Mouse (Mus musculus) forebrain, embryonic 15.5 days (tissue): ENCODE measurements around the gene Zfp39. TPM values are rescaled to one million over a fixed set of nuclear protein-coding genes. Genes with fewer than 3 reads are reported as not detected.

Experiments used
- ATAC-seq: fragments of 200-750 bp; cut with Nextera tagmentation; replicated peaks from 2 replicates; pipeline ENCODE4 v1.8.0; 2017; ENCODE audit warnings: mild to moderate bottlenecking, moderate TSS enrichment, moderate library complexity
- H3K27ac ChIP-seq: fragments of 300-500 bp; sonication (generic); replicated peaks from 2 replicates; pipeline ENCODE4 v1.5.1; 2015; ENCODE audit warnings: mild to moderate bottlenecking, inconsistent platforms
- H3K27me3 ChIP-seq: fragments of 300-500 bp; sonication (generic); 2 replicates; pipeline ENCODE4 v1.6.1; 2015; ENCODE audit warnings: inconsistent platforms
- H3K36me3 ChIP-seq: fragments of 300-500 bp; sonication (generic); 2 replicates; pipeline ENCODE4 v1.6.1; 2015; ENCODE audit warnings: mild to moderate bottlenecking, inconsistent platforms
- H3K4me1 ChIP-seq: fragments of 300-500 bp; sonication (generic); 2 replicates; pipeline ENCODE4 v1.6.1; 2015; ENCODE audit warnings: inconsistent platforms
- H3K4me2 ChIP-seq: fragments of 300-500 bp; sonication (generic); replicated peaks from 2 replicates; pipeline ENCODE4 v1.6.1; 2015; ENCODE audit warnings: mild to moderate bottlenecking, inconsistent platforms
- H3K4me3 ChIP-seq: fragments of 300-500 bp; sonication (generic); 2 replicates; pipeline ENCODE4 v1.5.1; 2015; ENCODE audit warnings: mild to moderate bottlenecking, inconsistent platforms
- H3K9ac ChIP-seq: fragments of 300-500 bp; sonication (generic); replicated peaks from 2 replicates; pipeline ENCODE4 v1.6.1; 2015; ENCODE audit warnings: mild to moderate bottlenecking, inconsistent platforms
- H3K9me3 ChIP-seq: fragments of 300-500 bp; sonication (generic); 2 replicates; pipeline ENCODE4 v1.6.1; 2016; ENCODE audit warnings: inconsistent platforms
- WGBS: fragments of 180-500 bp; shearing (Covaris S2); methylation state at CpG from one replicate; pipeline ENCODE4 v1.1.7; 2015; ENCODE audit warnings: mixed read lengths; 5-methylcytosine and 5-hydroxymethylcytosine counted together
- polyA plus RNA-seq: library from polyadenylated mRNA; unstranded; fragments of >200 nt; fragmentation: Nextera tagmentation; extraction: Ambion mirVana; gene quantifications from 2 replicates; pipeline ENCODE4 v1.2.1, GENCODE M21; 2015

Zfp39 gene
- 5.9 and 7.0 TPM in 2 replicates for polyA plus RNA-seq

DNA sequence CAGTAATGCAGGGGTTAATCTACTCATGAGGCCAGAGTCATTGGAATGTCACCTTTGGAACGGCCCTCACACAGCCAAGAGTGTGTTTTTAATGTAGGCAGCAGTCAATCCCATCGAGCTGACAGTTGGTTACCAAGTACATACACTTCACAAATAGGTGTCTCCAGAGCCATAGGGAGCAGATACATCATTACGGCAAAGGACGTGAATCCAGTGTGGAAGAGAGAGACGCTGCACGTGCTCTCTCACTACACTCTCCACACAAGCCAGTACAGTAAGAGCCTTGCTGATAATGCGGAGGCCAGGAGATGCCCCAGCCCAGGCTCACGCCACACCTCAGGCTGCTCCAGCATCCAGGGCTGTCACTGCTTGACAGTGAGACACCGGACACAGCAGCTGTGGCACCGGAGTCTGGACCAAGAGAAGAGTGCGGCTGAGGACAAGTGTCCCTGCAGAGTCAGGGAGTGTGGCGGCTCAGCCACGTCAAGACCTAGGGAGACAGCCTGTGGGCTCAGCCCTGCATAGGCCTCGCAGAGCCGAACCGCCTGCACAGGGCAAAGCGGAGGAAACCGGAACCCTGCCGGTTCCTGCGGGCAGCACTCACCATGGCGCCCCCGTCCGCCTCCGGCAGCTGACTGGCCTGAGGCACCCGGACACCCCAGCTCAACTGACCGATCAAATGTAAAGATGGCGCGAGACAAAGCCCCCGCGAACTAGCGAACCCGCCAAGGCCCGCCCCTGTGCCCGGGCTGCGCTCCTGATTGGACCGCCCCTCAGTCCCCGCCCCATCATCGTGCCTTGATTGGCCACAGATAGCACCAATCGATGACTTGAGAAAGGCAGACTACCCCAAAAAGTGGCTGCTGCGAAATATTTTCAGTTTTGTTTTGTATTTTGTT is at the start of gene Zfp39:
Gene Zfp39, minus strand, starts transcription at position 715 of the 899 bp plus-strand sequence.
- H3K9me3 ChIP-seq: no peaks in the 10 kb centered on the region
- H3K9ac ChIP-seq: peak within 1 kb of the TSS; percentile 74
- H3K4me1 ChIP-seq: peaks cover 17% of the 10 kb centered on the region
- H3K36me3 ChIP-seq: peaks cover 19% of the 10 kb centered on the region
- ATAC-seq: peak; percentile 99
- peak within 1 kb of the TSS; percentile 57 for H3K4me2 ChIP-seq
- under 1% methylated on average over 40 of the region's 40 CpGs for WGBS
- no peaks in the 10 kb centered on the region for H3K27me3 ChIP-seq
- peak within 1 kb of the TSS; percentile 76 for H3K27ac ChIP-seq
- peak within 1 kb of the TSS; percentile 78 for H3K4me3 ChIP-seq

DNA sequence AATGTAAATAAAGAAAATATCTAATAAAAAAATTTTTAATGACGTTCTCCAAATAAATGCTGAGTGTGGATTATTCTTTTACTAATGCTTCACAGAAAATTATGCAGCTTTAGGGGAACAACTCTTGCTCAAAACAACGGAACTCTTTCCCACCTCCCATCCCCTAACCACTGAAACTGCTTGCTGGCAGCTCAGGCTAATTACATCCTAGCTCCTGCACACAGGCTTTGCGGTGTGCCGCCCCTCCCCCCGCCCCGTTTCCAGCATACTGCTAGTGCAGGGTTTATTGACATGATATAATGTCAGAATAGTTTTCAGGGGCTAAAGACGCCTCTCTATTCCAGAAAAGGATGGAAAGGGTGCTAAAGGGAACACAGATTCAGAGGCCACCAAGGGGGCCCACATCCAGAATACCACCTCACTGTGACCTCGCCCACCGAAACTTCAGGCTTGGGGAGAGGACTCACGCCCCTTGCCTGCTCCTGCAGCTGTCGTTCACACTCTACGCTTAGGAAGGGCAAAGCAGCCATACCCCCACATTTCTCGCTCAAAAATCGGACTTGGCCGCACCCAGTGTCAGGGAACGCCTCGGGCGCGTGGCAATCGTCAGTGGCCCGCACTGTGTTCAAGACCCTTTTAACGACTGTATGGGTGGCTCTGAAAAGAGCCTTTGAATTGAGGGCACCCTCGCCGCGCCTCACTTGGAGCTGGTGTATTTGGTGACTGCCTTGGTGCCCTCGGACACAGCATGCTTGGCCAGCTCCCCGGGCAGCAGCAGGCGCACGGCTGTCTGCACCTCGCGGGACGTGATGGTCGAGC is 49.5 kb upstream of the Zfp39 start:
- Histone ChIP-seq H3K4me2 (peak overlapping the region; percentile 56), H3K27ac (peak overlapping the region; percentile 98), H3K27me3 (no peaks in the 10 kb centered on the region), H3K4me3 (peak overlapping the region; percentile 99), H3K9ac (peak overlapping the region; percentile 71), H3K4me1 (peaks cover 52% of the 10 kb centered on the region), H3K9me3 (no peaks in the 10 kb centered on the region), H3K36me3 (no peaks in the 10 kb centered on the region)
- 1% methylated on average over 33 of the region's 33 CpGs for WGBS
- ATAC-seq: peak; percentile 31

DNA sequence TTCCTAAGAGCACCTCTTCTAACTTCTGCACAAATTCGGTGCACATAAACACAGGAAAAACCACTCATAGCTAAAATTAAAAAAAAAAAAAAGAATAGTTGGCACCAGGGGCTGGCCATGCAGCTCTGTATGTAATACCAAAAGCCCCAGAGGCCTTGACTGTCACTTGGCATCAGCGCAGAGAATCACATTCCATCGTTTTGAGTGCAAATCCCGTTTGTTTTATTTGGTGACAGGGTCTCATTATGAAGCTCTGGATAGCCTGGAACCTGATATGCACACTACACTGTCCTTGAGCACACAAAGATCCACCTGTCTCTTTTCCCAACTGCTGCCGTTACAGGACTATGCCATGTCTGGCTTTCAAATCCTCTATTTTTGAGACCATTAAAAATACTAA is 47.2 kb upstream of the Zfp39 start:
- H3K4me1 ChIP-seq: peaks cover 34% of the 10 kb centered on the region
- H3K27me3 ChIP-seq: no peaks in the 10 kb centered on the region
- H3K4me2 ChIP-seq: peak overlapping the region; percentile 71
- H3K27ac ChIP-seq: peak overlapping the region; percentile 100
- ATAC-seq: no peak
- 50% methylated on average over 5 of the region's 5 CpGs for WGBS
- H3K9me3 ChIP-seq: no peaks in the 10 kb centered on the region
- peak overlapping the region; percentile 69; the same call in 1 of the 2 replicates for H3K4me3 ChIP-seq
- no peaks in the 10 kb centered on the region for H3K36me3 ChIP-seq
- H3K9ac ChIP-seq: peak overlapping the region; percentile 93; the same call in 1 of the 2 replicates

DNA sequence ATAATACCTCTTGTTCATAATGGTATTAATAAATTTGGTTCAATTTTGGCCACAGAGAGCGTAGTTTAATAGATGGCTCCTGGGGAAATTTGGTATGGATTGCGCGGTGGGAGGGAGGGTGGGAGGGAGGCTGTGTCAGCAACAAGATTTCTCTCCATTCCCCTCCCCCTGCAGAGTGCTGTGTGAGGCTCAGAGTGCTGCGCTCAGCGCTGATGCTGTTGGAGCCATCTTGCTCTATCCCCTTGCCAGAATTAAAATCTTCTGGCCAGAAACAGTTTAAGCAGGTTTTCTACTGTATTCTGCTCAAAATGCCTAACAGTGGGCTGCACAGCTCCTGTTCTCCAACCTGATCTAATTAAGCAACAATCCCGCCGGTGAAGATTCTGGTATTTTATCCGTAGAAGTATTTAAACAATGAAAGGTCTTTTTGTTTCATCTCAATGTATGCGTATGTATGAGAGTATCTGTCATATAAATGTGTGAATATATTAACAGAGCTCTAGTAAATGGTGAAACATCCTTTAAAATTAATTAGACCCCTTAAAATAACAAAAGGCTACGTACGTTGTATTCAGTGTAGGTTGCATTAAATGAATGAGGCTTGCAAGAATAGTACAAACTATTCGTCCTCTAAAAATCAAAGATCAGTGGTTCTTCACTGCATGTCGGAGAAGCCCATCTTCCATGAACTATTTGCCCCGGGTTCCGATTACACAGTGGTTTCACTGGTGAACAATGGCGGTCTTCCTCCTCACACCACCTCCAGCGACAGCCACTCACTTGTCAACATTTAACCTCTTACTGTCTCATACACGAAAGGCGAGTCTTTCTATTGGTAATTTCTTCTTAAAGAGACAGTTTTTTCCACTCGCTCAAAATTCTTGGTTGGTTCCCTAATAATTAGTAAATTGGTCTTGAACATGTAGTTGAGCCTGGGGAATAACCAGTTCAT is 45.7 kb upstream of the Zfp39 start:
- H3K9me3 ChIP-seq: no peaks in the 10 kb centered on the region
- H3K4me3 ChIP-seq: peak overlapping the region; percentile 69
- H3K36me3 ChIP-seq: no peaks in the 10 kb centered on the region
- peak overlapping the region; percentile 93 for H3K9ac ChIP-seq
- peak; percentile 60 for ATAC-seq
- peak overlapping the region; percentile 71 for H3K4me2 ChIP-seq
- H3K27ac ChIP-seq: peak overlapping the region; percentile 100
- H3K27me3 ChIP-seq: no peaks in the 10 kb centered on the region
- H3K4me1 ChIP-seq: peaks cover 32% of the 10 kb centered on the region
- under 1% methylated on average over 20 of the region's 20 CpGs for WGBS

DNA sequence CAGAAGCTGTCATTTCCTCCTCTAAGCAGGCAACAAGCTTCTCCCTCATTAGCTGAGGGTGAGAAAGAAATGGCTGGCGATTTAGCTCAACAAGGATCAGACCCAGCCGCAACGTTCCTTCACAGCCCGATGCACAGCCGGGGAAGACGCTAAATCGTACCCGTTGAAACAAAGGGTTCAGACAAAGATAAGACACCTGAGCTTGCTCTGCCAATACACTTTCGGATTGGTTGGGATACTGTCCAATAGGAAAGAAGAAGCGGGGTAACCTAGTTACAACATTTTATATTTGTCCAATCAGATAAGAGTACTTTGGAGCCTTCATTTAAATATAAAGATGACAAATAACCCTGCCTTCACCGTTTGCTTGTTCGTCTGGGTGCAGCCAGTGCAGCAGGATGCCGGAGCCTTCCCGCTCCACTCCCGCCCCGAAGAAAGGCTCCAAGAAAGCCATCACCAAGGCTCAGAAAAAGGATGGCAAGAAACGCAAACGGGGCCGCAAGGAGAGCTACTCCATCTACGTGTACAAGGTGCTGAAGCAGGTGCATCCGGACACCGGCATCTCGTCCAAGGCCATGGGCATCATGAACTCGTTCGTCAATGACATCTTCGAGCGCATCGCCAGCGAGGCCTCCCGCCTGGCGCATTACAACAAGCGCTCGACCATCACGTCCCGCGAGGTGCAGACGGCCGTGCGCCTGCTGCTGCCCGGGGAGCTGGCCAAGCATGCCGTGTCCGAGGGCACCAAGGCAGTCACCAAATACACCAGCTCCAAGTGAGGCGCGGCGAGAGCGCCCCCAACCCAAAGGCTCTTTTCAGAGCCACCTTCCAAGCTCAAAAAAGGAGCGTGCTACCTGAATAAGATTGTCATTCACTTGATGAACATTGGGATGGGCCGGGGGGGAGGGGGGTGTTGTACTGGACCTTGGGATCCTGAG is 44.8 kb upstream of the Zfp39 start, which contains the start of gene Hist3h2ba:
Gene Hist3h2ba, plus strand, starts transcription at position 379 of the 938 bp plus-strand sequence.
- Histone ChIP-seq H3K9ac (peak within 1 kb of the TSS; percentile 93), H3K27me3 (no peaks in the 10 kb centered on the region), H3K27ac (peak within 1 kb of the TSS; percentile 100), H3K4me3 (peak within 1 kb of the TSS; percentile 69), H3K4me2 (peak within 1 kb of the TSS; percentile 71), H3K36me3 (no peaks in the 10 kb centered on the region), H3K4me1 (peaks cover 32% of the 10 kb centered on the region), H3K9me3 (no peaks in the 10 kb centered on the region)
- WGBS: under 1% methylated on average over 48 of the region's 48 CpGs
- ATAC-seq: peak; percentile 92

DNA sequence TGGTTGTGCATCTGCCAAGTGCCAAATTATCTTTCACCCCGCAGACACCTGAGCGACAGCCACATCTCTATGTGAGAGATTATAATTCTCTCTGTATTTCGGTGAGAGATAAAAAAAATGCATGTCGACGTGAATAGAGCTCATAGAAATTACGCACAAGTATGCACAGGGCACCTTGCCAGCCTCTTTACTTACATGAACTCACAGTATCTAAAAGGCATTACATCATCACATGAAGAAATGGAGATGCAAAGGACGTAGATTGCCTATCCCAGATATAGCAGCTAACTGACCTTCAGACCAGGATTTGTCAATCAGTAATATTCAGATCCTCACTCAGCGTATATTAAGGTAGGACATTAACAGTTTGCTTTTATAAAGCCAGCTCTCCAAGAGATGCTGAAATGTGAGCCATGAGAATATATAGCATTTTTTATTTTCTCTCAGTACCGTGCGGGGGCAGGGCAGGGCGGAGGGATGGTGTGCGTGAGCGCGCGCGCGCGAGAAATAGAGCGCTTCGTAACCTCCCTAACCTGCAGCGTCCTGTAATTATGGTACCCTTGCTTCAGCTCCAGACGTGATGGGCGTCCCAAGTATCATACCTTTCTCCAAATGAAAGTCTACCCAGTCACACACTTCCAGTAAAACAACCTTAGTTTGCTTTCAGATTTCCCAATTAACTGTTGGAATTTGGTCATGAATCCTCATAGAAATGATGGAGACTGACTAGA is 43.9 kb upstream of the Zfp39 start:
- Histone ChIP-seq H3K4me3 (peak overlapping the region; percentile 69), H3K4me1 (peaks cover 29% of the 10 kb centered on the region), H3K4me2 (peak overlapping the region; percentile 71), H3K36me3 (no peaks in the 10 kb centered on the region), H3K27ac (peak overlapping the region; percentile 100), H3K9me3 (no peaks in the 10 kb centered on the region), H3K27me3 (no peaks in the 10 kb centered on the region), H3K9ac (peak overlapping the region; percentile 93)
- ATAC-seq: peak; percentile 64
- 4% methylated on average over 23 of the region's 23 CpGs for WGBS

DNA sequence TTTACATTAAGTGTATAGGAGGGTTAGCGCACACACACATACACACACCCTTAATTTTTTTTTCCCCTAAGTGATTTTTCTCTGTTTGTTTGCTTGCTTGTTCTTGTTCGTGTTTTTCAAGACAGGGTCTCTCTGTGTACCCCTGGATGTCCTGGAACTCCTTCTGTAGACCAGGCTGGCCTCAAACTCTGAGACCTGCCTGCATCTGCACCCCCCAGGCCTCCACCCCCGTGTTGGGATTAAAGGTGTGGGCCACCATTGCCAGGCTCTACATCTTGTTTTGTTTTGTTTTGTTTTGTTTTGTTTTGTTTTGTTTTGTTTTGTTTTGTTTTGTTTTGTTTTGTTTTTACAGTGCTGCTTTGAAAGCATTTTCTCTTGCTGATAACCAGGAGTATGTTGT is 43.3 kb upstream of the Zfp39 start:
- Histone ChIP-seq H3K27ac (peak overlapping the region; percentile 100), H3K4me2 (peak overlapping the region; percentile 71), H3K36me3 (no peaks in the 10 kb centered on the region), H3K9ac (peak overlapping the region; percentile 93), H3K27me3 (no peaks in the 10 kb centered on the region), H3K4me3 (peak overlapping the region; percentile 69), H3K4me1 (peaks cover 26% of the 10 kb centered on the region), H3K9me3 (no peaks in the 10 kb centered on the region)
- 74% methylated on average over 3 of the region's 3 CpGs for WGBS
- no peak for ATAC-seq

DNA sequence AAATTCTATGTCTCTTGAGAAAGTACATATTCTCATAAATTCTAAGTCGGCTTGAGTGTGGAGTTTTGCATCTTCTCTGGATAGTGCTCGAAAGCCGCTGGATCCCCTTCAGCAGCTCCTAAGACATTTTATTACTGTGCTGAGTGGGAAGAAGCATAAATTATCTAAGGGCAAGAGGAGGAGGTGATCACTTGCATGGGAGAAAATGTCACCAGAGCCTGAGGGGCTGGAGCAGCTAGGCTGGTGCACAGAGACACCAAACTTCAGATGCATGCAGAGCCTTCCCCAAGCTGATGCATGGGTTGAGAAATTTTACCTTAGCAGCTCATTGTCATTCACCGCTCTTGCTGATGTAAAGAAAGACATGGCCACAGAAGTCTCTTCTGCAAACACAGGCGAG is 40.1 kb upstream of the Zfp39 start:
- Histone ChIP-seq H3K4me3 (no peak overlapping the region), H3K36me3 (no peaks in the 10 kb centered on the region)

DNA sequence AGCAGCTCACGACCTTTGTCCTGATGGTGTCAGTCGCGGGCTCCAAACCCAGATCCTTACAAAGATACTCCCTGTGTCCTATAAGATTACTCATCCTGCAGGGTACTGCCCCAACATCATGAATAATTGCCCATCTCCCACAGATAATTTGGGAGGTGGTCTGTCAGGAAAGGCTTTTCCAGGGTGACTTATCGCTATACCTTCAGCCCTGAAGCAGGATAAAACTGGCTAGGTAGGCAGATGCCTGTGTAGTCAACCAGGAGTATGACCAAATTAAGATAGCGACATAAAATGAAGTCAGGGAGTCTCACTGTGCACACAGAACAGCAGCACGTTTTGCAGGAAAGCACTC is 35.0 kb upstream of the Zfp39 start:
- Histone ChIP-seq H3K9ac (peak overlapping the region; percentile 91), H3K36me3 (peaks cover 16% of the 10 kb centered on the region), H3K9me3 (no peaks in the 10 kb centered on the region), H3K4me2 (peak overlapping the region; percentile 90), H3K4me3 (peak overlapping the region; percentile 73), H3K27me3 (no peaks in the 10 kb centered on the region), H3K27ac (peak overlapping the region; percentile 94), H3K4me1 (peaks cover 32% of the 10 kb centered on the region)
- peak; percentile 37; the same call in 1 of the 2 replicates for ATAC-seq
- 15% methylated on average over 6 of the region's 6 CpGs for WGBS

More for the DNA sequence above, 40.1 kb upstream of the Zfp39 start:
- H3K27ac ChIP-seq: no peak overlapping the region
- no peaks in the 10 kb centered on the region for H3K9me3 ChIP-seq
- WGBS: 81% methylated on average over 5 of the region's 5 CpGs
- H3K4me2 ChIP-seq: no peak overlapping the region
- H3K9ac ChIP-seq: no peak overlapping the region
- H3K4me1 ChIP-seq: peaks cover 11% of the 10 kb centered on the region
- H3K27me3 ChIP-seq: no peaks in the 10 kb centered on the region
- no peak for ATAC-seq
